Mouse (Mus musculus) left cerebral cortex, adult 11 months (tissue): ENCODE measurements around the gene Kifc1.
"Not testable (repeated sequence)": the region's sequence is repeated elsewhere in the genome, so short reads cannot be mapped to it uniquely, and the experiment has no call there.

Source experiments
- DNase-seq: peaks from one replicate; pipeline ENCODE4 v3.0.0; 2022; ENCODE audit warnings: low spot score

Kifc1 gene

DNA sequence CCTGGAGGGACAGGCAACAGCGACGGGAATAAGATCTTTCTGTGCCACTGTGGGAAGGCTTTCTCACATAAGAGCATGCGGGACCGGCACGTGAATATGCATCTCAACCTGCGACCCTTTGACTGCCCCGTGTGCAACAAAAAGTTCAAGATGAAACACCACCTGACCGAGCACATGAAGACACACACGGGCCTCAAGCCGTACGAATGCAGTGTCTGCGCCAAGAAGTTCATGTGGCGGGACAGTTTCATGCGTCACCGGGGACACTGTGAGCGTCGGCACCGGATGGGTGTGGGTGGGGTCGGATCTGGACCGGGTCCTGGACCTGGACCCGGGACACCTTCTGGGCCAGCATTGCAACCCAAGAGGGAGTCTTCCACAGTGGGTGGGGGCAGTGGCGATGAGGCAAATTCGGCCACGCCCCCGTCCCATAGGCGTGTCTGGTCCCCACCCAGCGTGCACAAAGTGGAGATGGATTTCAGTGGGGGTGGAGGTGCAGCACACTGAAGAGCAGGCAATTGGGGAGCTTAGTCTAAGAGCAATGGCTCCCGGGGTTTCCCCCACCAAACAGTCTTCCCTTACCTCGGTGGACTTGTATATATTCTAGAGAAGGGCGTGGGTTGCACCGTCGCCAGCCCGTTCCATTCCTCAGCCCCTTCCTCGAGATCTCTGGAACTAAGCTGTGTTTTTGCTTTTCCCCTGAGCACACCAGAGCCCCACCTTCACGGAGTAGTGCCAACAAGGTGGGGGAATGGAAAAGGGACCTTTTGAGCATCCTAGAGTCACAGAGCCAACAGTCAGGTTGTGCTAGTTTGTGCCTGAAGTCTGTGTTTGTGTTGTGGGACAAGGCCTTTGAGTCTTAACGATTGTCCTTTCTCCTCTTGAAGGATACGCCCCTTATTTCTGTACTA lies 28.1 kb upstream of the Kifc1 start:
- DNase-seq: no peak

DNA sequence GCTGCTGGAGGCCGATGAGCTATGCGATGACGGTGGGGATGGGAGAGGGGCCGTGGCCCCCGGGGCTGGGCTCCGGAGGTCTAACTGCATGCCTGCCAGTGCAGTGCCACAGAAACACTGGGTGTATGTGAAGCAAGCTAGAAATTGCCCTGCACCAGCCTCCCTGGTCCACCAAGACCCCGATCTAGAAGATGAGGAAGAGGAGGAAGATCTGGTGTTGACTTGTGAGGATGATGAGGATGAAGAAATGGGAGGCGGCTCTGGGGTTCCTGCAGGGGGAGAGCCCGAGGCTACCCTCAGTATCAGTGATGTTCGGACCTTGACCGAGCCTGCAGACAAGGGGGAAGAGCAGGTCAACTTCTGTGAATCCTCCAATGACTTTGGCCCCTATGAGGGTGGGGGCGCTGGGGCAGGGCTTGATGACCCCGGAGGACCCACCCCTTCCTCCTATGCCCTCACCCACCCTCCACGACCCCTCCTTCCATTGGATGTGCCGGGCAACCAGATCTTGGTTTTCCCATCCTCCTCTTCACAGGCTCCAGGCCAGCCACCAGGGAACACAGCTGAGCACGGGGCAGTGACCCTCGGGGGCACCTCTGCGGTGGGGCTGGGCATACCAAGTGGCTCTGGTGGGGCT lies 27.3 kb upstream of the Kifc1 start:
- DNase-seq: no peak

DNA sequence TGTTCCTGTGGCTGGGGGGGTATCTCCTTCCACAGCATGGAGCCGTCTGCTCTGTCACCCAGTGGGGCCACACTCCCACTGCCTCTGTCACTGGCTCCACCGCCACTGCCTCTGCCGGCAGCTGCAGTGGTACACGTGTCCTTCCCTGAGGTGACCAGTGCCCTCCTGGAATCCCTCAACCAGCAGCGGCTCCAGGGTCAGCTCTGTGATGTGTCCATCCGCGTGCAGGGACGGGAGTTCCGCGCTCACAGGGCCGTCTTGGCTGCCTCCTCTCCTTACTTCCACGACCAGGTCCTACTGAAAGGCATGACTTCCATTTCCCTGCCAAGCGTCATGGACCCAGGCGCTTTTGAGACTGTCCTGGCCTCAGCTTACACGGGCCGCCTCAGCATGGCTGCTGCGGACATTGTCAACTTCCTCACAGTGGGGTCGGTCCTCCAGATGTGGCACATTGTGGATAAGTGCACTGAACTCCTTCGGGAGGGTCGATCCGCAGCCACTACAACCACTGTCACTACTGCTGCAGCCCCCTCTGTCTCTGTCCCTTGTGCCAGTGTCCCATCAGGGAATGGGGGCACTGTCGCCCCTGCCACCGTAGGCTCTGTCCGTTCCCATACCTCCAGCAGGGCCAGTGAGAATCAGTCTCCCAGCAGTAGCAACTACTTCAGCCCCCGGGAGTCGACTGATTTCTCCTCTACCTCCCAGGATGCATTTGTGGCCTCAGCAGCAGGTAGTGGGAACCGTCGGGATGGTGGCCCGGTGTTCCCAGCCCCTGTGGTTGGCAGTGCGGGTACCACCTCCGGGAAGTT lies 26.6 kb upstream of the Kifc1 start:
- DNase-seq: no peak

DNA sequence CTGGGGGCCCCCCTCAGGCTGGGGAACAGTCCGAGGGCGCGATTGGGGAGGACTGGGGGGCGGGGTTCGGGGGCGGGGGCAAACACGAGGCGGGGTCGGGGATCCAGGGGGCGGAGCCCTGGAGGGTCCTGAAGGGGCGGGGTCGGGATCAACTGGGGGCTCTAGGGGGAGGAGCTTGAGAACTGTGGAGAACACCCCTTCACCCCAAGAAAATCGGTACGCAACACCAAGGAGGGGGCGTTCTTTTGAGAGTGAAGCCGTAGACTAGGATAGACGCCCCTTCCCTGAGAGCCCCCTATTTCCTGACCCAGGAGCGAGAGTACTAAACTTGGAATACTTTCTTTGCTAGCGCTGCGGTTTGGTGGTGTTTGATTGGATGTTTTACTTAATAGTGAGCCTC lies 25.8 kb upstream of the Kifc1 start:
- no peak for DNase-seq

DNA sequence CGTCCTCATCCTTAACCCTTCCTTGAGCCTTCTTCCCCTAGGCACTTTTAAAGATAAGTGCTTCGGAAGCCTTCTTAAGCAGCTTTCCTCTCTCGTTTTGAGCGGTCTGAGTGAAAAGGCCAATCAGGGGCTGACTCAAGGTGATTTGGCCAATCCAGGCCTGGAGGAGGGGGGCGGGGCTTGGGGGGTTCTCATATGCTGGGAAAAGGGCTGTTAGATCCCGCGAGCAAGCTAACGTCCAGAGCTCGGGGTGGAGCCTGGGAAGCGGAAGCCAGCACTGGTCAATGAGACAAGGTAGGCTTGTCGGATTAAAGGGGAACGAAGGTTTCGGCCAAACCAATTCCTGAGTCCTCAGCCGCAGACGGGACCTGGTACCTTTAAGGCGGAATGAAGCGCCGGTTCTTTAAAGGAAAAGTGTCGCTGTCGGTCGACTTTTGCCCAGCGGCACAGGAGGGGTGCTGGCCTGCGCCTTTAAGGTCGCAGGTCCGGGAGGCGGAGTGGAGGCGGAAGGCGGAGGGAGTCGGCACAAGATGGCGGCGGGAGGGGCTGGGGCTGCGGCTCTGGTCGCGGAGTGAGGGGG lies 25.3 kb upstream of the Kifc1 start, which contains the start of the genes Tapbp and Zbtb22:
Gene Tapbp (plus strand): TSS at position 229 of the 580 bp plus-strand sequence.
Gene Zbtb22 (plus strand): TSS at position 234 of the 580 bp plus-strand sequence.
- peak; percentile 93 for DNase-seq

DNA sequence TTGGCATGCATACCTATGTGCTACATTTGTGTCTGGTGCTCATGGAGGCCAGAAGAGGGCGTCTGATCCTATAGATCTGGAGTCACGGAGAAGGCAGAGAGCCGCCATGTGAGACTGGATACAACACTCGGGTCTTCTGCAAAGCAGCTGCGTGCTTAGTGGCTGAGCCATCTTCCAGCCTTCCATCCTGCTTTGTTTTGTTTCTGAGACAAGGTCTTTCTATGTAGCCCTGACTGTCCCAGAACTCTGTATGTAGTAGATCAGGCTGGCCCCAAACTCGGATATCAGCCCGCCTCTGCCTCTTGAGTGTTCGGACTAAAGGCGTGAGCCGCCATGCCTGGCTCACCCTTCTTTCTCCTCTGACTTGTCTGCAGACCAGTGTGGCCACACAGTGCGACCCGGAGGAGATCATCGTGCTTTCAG lies 24.5 kb upstream of the Kifc1 start:
- no peak for DNase-seq

DNA sequence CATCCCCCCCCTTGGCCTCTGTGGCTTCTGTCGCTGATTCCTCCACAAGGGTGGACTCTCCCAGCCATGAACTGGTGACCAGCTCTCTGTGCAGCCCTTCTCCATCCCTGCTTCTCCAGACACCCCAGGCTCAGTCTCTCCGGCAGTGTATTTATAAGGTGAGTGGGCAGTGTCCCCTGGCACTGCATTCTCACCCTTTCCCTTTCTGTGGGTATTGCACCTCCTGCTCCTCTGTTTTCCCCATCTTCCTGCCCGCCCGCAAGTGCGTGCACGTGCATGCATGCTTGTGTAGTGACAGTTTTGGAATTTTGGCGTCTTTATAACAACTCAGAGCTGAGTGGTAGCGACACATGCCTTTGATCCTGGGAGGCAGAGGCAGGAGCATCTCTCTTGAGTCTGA lies 23.4 kb upstream of the Kifc1 start:
- no peak for DNase-seq

DNA sequence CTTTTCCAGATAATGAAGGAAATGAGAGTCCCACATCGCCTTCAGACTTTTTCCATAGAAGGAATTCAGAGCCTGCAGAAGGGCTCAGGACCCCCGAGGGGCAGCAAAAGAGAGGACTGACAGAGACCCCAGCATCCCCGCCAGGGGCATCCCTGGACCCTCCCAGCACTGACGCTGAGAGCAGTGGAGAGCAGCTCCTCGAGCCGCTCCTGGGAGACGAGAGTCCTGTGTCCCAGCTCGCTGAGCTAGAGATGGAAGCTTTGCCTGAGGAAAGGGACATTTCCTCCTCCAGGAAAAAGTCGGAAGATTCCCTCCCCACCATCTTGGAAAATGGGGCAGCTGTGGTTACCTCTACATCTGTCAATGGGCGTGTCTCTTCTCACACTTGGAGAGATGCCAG lies 22.8 kb upstream of the Kifc1 start:
- DNase-seq: no peak

DNA sequence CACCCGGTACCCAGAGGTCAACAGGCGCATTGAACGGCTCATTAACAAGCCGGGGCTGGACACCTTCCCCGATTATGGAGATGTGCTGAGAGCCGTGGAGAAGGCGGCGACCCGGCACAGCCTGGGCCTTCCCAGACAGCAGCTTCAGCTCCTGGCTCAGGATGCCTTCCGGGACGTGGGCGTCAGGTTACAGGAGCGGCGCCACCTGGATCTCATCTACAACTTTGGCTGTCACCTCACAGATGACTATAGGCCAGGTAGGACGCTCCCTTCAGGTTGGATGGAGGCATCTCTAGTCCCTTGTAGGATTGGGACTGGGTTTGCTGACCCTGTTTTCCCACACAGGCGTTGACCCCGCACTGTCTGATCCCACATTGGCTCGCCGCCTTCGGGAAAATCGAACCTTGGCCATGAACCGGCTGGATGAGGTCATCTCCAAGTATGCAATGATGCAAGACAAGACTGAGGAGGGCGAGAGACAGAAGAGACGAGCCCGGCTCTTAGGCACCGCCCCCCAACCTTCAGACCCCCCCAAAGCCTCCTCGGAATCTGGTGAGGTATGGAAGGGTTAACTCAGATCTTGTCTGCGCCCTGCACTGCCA lies 21.5 kb upstream of the Kifc1 start:
- DNase-seq: no peak

DNA sequence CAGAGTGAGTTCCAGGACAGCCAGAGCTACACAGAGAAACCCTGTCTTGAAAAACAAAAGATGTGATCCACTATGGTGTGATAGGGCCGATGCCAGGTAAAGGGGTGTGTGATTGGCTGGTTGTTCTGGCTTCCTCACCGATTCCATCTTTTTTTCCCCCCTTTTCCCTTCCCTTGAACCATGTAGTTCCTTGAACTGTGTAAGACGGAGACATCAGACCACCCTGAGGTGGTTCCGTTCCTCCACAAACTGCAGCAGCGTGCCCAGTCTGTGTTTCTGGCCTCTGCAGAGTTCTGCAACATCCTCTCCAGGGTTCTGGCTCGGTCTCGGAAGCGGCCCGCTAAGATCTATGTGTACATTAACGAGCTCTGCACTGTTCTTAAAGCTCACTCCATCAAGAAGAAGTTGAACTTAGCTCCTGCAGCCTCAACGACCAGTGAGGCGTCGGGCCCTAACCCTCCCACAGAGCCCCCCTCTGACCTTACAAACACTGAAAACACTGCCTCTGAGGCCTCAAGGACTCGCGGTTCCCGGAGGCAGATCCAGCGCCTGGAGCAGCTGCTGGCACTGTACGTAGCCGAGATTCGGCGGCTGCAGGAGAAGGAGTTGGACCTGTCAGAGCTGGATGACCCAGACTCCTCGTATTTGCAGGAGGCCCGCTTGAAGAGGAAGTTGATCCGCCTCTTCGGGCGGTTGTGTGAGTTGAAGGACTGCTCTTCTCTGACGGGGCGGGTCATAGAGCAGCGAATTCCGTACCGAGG lies 20.8 kb upstream of the Kifc1 start:
- DNase-seq: no peak

DNA sequence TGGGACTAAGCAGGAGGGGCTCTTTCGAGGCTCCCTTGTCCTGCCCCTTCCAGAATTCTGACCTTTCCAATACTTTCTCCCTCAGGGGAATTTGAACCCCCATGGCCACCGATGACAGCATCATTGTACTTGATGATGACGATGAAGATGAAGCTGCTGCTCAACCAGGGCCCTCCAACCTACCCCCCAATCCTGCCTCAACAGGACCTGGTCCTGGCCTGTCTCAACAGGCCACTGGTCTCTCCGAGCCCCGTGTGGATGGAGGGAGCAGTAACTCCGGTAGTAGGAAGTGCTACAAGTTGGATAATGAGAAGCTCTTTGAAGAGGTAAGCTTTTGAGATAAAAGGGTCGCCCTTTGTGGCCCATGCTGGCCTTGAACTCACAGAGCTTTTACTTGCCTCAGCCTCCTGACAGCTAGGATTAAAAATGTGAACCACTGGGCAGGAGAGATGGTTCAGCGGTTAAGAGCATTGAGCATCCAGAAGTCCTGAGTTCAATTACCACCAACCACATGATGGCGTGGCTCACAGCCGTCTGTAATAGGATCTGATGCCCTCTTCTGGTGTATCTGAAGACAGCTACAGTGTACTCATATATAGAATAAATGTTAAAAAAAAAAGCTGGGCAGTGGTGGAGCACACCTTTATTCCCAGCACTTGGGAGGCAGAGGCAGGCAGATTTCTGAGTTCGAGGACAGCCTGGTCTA lies 20.0 kb upstream of the Kifc1 start:
- DNase-seq: no peak

DNA sequence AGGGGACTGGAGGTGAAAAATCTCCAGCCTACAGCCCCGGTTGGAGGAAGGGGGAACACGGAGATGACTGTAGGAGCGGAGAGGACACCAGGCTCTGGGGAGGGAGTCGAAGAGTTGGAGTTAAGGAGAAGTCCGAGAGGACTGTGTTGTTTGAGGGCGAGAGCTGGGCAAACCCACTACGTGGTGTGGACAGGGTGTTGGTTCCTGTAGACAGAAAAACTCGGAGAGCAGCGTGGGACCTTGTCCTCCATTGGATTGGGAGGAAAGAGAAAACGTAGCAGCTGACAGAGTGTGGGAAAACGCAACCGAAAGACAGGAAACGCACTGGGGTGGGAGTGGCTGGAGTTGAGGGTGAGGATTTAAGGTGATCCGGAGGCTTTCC lies 19.4 kb upstream of the Kifc1 start:
- no peak for DNase-seq

DNA sequence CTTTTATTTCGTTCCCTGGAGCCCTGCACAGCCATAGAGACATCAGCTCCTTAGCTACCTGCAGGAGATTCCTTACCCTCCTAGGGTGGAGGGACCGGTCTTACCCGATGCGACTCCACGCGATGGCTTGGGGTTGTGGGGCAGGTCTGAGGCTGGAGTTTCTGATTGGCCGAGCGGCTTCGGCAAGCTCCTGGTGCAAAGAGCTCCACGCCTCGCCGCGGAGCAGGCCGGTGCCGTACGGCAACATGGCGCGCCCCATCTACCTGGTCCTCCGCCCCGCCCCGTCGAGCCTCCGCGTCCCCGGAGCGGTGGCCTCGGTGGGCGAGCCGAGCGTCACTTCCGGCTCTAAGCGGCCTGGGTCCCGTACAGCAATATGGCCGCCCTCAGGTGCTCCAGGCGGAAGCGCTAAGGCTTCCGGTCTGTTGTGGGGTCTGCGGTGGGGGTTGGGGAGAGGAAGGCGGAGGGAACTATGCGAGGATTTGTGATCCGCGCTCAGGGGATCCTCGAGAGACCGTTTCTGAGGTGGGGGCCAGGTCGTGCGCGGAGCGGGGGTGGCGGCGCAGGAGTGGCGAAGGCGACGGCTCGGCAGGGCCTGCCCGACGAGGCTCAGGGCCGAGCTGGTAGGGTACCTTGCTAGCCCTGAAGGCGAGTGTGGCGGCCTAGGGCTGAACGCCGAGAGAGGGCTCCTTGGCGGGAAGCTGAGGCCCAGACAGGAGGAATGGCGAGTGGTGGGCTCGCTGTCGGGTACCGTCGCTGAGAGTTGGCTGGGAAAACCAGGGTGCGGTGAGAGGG lies 18.8 kb upstream of the Kifc1 start, which contains the start of gene Daxx:
Gene Daxx (plus strand): TSS at position 338 of the 792 bp plus-strand sequence.
- peak; percentile 97 for DNase-seq

DNA sequence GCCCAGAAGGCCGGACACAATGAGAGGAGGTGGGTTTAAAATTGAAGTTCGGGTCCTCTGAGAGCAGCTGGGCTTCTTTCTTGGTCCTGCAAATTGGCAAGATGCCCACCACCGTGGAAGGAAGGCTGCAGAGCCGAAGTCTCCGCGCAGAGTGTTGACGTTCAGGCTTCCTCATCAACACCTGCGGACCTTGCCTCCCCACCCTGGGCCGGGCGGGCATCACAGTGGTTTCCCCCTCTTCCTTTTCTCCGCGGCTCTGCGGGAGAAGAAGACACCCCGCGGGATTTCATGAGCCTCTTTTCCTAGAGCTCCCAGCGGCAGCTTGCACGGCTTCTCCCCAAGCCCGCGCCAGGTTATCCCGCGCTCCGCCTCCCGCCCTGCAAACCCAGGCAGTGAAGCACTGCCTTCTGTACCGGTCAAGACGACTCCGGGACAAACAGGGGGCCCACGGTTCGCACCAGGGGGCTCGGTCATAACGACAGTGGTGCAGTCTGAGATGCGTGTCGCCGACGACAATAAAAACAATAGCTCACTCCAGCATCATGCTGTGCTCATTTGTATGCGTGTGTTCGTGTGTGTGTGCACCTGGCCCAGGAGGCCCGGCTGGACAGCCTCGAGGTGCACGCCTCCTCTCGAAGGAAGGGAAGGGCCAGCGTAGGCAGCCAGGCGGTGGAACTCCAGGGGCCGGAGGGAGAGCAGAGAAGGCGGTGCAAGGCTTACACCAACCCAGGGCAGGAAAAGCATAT lies 18.0 kb upstream of the Kifc1 start:
- DNase-seq: no peak

DNA sequence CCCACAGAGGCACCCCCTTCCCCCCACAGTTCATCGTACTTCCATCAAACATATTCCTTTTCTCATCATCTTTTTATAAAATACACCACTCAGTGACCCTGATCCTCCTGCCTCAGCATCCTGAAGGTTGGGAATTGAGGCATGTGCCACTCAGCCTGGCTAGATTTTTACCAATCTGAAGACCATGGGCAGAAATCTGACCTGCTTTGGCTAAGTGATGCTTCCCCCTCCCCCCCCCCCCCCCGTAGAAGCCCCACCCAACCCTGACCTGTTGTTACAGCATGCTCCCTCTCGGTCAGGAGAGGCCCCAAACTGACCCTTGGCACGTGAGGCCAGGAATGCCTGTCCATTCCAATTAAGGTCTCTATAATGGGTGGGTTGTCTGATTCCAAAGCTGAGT lies 14.4 kb upstream of the Kifc1 start, which contains the start of gene Platr17:
Gene Platr17 (plus strand): TSS at position 301 of the 400 bp plus-strand sequence.
- not testable (repeated sequence) for DNase-seq

DNA sequence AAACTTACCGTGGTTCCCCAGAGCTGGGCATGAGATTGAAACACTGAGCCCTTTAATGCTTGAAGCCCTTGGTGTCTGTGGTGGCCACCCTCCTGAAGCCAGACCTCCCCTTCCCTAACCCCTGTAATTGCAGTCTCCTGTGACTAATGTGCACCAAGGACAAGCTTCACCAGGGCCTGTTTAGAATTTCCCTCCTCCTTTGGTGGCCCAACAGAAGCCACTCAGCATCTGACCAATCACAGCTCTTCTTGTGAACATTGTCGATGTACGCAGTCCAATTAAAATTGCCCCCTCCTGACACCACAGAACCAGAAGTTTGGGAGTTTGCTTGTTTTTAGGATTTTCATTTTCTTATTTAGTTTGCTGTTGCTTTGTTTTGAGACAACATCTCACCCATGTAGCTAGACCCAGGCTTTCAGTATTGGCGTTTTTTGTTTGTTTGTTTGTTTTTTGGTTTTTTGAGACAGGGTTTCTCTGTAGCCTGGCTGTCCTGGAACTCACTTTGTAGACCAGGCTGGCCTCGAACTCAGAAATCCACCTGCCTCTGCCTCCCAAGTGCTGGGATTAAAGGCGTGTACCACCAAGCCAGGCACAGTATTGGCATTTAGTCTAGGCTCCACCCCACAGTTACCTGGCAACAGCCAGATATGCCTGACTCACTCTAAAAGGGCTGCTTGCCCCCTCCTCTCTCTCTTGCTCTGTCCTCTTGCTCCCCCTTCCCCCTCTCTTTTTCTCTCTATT lies 13.6 kb upstream of the Kifc1 start:
- not testable (repeated sequence) for DNase-seq

DNA sequence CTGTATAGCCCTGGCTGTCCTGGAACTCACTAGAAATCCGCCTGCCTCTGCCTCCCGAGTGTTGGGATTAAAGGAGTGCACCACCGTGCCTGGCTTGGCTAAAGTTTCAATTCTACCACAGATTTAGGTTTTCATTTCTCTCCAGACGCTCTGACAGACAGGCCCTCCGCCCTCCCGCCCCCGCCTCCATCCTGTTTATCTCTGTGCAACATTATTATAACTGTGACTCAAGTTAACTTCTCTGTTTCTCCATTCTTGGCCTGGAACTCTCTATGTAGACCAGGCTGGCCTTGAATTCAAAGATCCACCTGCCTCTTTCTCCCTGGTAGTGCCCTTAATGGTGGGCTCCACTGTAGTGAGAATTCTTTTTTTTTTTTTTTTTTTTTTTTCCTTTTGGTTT lies 12.0 kb upstream of the Kifc1 start:
- no peak for DNase-seq

DNA sequence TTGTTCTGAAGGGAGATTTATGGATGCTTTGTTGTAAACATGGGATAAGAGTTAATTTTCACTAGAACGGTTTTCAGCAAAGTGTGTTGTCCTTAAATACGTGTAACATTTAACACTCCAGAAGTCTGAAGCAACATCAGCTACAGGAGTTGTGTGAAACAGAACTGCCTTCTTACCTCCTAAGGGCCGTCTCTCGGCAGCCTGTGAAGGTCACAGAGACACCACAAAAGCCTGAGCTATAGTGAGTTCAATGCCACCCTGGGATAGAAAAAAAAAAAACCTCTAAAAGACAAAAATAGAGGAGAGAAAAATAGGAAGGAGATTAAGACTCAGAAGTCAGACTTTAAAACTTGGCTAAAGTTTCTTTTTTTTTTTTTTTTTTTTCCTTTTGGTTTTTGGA lies 11.6 kb upstream of the Kifc1 start:
- DNase-seq: no peak
